Mouse (Mus musculus) heart, postnatal 0 days (tissue): ENCODE measurements around the gene Chic1. TPM values are rescaled to one million over a fixed set of nuclear protein-coding genes. Genes with fewer than 3 reads are reported as not detected.
A peak's percentile ranks its signal among the peaks of the same experiment; 100 is the strongest.

Experiments used
- ATAC-seq: fragments of 200-750 bp; cut with Nextera tagmentation; 2 replicates; pipeline ENCODE4 v1.8.0; 2017; ENCODE audit warnings: low read depth, moderate number of reproducible peaks, moderate library complexity; ENCODE audit not compliant: insufficient read depth
- DNase-seq: peaks from one replicate; pipeline ENCODE4 v3.0.0-alpha.2; 2016; ENCODE audit warnings: low spot score
- H3K27ac ChIP-seq: fragments of 300-500 bp; sonication (generic); 2 replicates; pipeline ENCODE4 v1.5.1; 2014; ENCODE audit warnings: low read depth, mild to moderate bottlenecking
- H3K27me3 ChIP-seq: fragments of 300-500 bp; sonication (generic); 2 replicates; pipeline ENCODE4 v1.6.1; 2014; ENCODE audit warnings: low read length, mixed read lengths; ENCODE audit not compliant: control insufficient read depth, insufficient read depth
- H3K36me3 ChIP-seq: fragments of 300-500 bp; sonication (generic); replicated peaks from 2 replicates; pipeline ENCODE4 v1.6.1; 2014; ENCODE audit warnings: low read length, mixed read lengths; ENCODE audit not compliant: control insufficient read depth, insufficient read depth
- H3K4me1 ChIP-seq: fragments of 300-500 bp; sonication (generic); 2 replicates; pipeline ENCODE4 v1.6.1; 2014; ENCODE audit warnings: antibody characterized with exemption; ENCODE audit not compliant: control insufficient read depth, insufficient read depth
- H3K4me2 ChIP-seq: fragments of 300-500 bp; sonication (generic); 2 replicates; pipeline ENCODE4 v1.6.1; 2014; ENCODE audit warnings: low read depth, mild to moderate bottlenecking, low read length, moderate library complexity
- H3K4me3 ChIP-seq: fragments of 300-500 bp; sonication (generic); 2 replicates; pipeline ENCODE4 v1.5.1; 2014; ENCODE audit warnings: low read depth, low read length
- H3K9ac ChIP-seq: fragments of 300-500 bp; sonication (generic); replicated peaks from 2 replicates; pipeline ENCODE4 v1.6.1; 2014; ENCODE audit warnings: low read depth, low read length, mixed read lengths
- H3K9me3 ChIP-seq: fragments of 300-500 bp; sonication (generic); replicated peaks from 2 replicates; pipeline ENCODE4 v1.6.1; 2016; ENCODE audit warnings: low read length; ENCODE audit not compliant: control insufficient read depth
- CTCF ChIP-seq: IDR thresholded peaks from 2 replicates; pipeline ENCODE4 v1.5.1; 2016; ENCODE audit warnings: antibody characterized with exemption, control low read depth, low read depth
- EP300 ChIP-seq: IDR thresholded peaks from 2 replicates; pipeline ENCODE4 v1.6.1; 2016; ENCODE audit warnings: antibody characterized with exemption, low read depth
- WGBS: fragments of 180-500 bp; shearing (Covaris S2); extraction: QIAGEN DNeasy Blood & Tissue Kit; methylation state at CpG from one replicate; pipeline ENCODE4 v1.1.7; 2014; 5-methylcytosine and 5-hydroxymethylcytosine counted together
- polyA plus RNA-seq: library from polyadenylated mRNA; unstranded; fragments of >200 nt; fragmentation: Nextera tagmentation; extraction: Ambion mirVana; gene quantifications from 2 replicates; pipeline ENCODE4 v1.2.1, GENCODE M21; 2015
- total RNA-seq: library from RNA; depleted of rRNA; stranded (reverse); fragments of >200 nt; gene quantifications from 2 replicates; pipeline ENCODE4 v1.2.3, GENCODE M21; 2014; ENCODE audit warnings: low replicate concordance

Chic1 gene
- total and polyA plus RNA-seq, 2 experiments from 2014 or later: 0.65 to 0.90 TPM

- Histone ChIP-seq H3K4me3 (no peak overlapping the region), H3K4me1 (no peaks in the 10 kb centered on the region), H3K4me2 (no peak overlapping the region), H3K36me3 (no peaks in the 10 kb centered on the region), H3K27me3 (peaks cover 30% of the 10 kb centered on the region; the same call in 1 of the 2 replicates), H3K9me3 (no peaks in the 10 kb centered on the region), H3K27ac (no peak overlapping the region), H3K9ac (no peak overlapping the region)
- ATAC-seq (no peak), DNase-seq (no peak)
- 58% methylated on average over 8 of the region's 8 CpGs for WGBS
- no peak for TF ChIP-seq EP300
- TF ChIP-seq CTCF: no peak
Measured at GRCm38 (mm10) chrX:103329386-103329785, 26.9 kb upstream of the Chic1 start.

DNA sequence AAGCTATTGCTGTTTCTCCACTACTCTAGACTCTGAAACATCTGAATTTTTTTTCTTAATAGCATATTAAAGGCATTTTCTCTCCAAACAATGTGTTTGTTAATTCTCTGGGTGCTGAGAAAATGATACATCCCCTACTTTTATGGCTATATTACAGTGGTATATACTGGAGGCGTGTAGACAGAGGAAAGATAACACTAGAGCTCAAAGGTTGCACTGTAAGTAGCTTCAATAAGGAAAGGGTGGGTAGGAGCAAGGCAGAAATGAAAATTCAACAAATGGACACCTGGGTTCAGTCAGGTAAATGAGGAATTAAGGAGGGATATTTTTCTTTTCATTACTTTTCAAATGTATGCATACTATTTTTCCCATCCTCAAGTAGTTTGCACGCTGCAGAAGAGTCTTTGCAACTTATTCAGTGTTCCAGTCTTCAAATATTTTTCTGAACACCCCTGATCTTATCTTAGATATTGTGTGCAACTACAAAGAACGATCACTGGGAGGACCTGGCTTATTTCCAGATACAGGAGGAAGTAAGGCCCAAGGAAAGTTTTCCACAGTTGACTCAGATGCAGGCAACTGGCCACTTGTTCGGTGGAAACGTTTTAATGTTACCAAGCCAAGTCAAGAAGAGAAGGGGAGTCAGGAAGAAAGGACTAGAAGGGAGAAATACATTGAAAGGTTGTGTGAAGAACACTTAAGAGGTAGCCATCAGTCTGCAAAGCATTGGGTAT, 25.0 kb upstream of the Chic1 start:
- WGBS: 49% methylated on average over 5 of the region's 5 CpGs
- Histone ChIP-seq H3K27ac (no peak overlapping the region), H3K27me3 (peaks cover 29% of the 10 kb centered on the region; the same call in 1 of the 2 replicates), H3K4me3 (no peak overlapping the region), H3K4me1 (no peaks in the 10 kb centered on the region), H3K9ac (no peak overlapping the region), H3K9me3 (no peaks in the 10 kb centered on the region), H3K36me3 (no peaks in the 10 kb centered on the region), H3K4me2 (no peak overlapping the region)
- ATAC-seq (no peak), DNase-seq (no peak)
- TF ChIP-seq EP300 (no peak), CTCF (no peak)

DNA sequence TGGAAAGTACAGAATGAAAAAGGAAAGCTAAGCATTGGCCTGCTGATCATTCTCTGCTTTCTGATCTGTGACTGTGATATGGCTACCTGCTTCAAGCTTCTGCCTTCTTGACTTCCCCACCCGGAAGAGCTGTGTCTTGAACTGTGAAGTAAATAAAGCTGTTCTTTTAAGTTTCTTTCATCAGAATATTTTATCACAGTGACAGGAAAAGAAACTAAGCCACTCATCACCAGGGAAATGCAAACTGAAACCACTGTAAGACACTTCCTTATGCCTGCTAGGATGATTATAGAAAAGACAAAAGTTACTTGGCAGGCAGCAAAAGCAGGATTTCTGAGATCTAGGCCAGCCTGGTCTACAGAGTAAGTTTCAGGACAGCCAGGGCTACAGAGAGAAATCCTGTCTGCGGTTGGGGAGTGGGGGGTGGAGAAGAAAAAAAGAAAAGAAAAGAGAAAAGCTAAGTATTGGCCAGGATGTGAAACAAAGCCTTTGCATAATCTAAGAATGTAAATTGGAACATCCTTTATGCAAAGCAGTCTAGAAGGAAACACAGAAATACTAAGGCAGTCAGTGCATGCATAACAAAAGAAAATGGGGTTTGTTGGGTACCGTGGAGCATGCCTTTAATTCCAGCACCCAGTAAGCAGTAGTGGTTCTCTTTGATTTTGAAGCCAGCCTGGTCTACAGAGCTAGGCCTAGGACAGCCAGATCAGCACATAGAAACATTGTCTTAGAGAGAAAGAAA, 14.7 kb upstream of the Chic1 start:
- Histone ChIP-seq H3K27me3 (peaks cover 9% of the 10 kb centered on the region; the same call in 1 of the 2 replicates), H3K4me3 (no peak overlapping the region), H3K9me3 (no peaks in the 10 kb centered on the region), H3K4me2 (no peak overlapping the region), H3K9ac (no peak overlapping the region), H3K27ac (no peak overlapping the region), H3K4me1 (no peaks in the 10 kb centered on the region), H3K36me3 (no peaks in the 10 kb centered on the region)
- TF ChIP-seq CTCF: no peak
- TF ChIP-seq EP300: no peak
- DNase-seq (no peak), ATAC-seq (no peak)
- 64% methylated on average over 3 of the region's 3 CpGs for WGBS

DNA sequence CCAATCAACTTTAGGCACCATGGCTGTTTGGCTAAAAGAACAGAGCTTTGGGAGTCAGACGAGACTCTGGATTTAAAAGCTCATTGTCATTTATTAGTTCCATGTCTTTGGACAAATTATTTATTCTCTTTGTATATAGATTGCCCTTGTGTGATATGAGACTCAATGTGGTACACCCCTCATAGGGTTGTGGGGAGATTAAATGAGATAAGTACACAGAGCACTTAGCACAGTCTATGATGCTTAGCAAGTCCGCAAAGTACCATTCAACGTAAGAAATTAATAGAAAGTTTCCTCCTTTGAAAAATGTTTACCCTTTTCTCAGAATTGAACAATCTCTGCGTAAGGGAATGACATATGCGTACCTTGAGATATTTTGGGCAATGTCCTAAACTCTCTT, 492 bp upstream of the Chic1 start:
- no peaks in the 10 kb centered on the region for H3K36me3 ChIP-seq
- peak overlapping the region; percentile 69 for H3K4me3 ChIP-seq
- no peaks in the 10 kb centered on the region for H3K4me1 ChIP-seq
- DNase-seq: no peak
- H3K9ac ChIP-seq: no peak overlapping the region
- TF ChIP-seq CTCF (no peak), EP300 (no peak)
- H3K27ac ChIP-seq: no peak overlapping the region
- peak overlapping the region; percentile 75 for H3K4me2 ChIP-seq
- WGBS: 46% methylated on average over 5 of the region's 5 CpGs
- H3K9me3 ChIP-seq: no peaks in the 10 kb centered on the region
- ATAC-seq: no peak
- H3K27me3 ChIP-seq: peaks cover 32% of the 10 kb centered on the region

GRCm38 (mm10) chrX:103356761-103357236, 523 bp downstream of the Chic1 start:
- ATAC-seq (peak; percentile 33; the same call in 1 of the 2 replicates), DNase-seq (no peak)
- H3K4me1 ChIP-seq: no peaks in the 10 kb centered on the region
- WGBS: 10% methylated on average over 24 of the region's 24 CpGs
- no peaks in the 10 kb centered on the region for H3K9me3 ChIP-seq
- peak overlapping the region; percentile 56 for H3K9ac ChIP-seq
- peak overlapping the region; percentile 75 for H3K4me2 ChIP-seq
- H3K4me3 ChIP-seq: peak overlapping the region; percentile 69
- peaks cover 26% of the 10 kb centered on the region for H3K27me3 ChIP-seq
- H3K36me3 ChIP-seq: no peaks in the 10 kb centered on the region
- TF ChIP-seq EP300 (no peak), CTCF (no peak)
- H3K27ac ChIP-seq: no peak overlapping the region
